Mouse (Mus musculus) hindbrain, embryonic 11.5 days (tissue): ENCODE measurements at regions not wholly inside any gene's neighbourhood (a gene's known extent, or its start where the extent isn't known, plus 50 kb on each side); places are given as distances from the start of the nearest gene placed in this dataset.

Source experiments
- ATAC-seq: fragments of 200-750 bp; cut with Nextera tagmentation; 2 replicates; pipeline ENCODE4 v1.8.0; 2017; ENCODE audit warnings: mild to moderate bottlenecking, moderate TSS enrichment, moderate library complexity; ENCODE audit not compliant: low FRiP score
- DNase-seq: peaks from one replicate; pipeline ENCODE4 v3.0.0-alpha.2; 2015; ENCODE audit warnings: low spot score
- H3K27ac ChIP-seq: fragments of 300-500 bp; sonication (generic); 2 replicates; pipeline ENCODE4 v1.5.1; 2014; ENCODE audit warnings: mild to moderate bottlenecking, low read depth, low read length
- H3K27me3 ChIP-seq: fragments of 300-500 bp; sonication (generic); 2 replicates; pipeline ENCODE4 v1.6.1; 2014; ENCODE audit warnings: mild to moderate bottlenecking, low read length, moderate library complexity, mixed read lengths; ENCODE audit not compliant: control insufficient read depth, insufficient read depth
- H3K36me3 ChIP-seq: fragments of 300-500 bp; sonication (generic); 2 replicates; pipeline ENCODE4 v1.6.1; 2014; ENCODE audit warnings: mild to moderate bottlenecking, low read length, moderate library complexity, mixed read lengths; ENCODE audit not compliant: control insufficient read depth, insufficient read depth
- H3K4me1 ChIP-seq: fragments of 300-500 bp; sonication (generic); replicated peaks from 2 replicates; pipeline ENCODE4 v1.6.1; 2014; ENCODE audit warnings: low read length, mixed read lengths; ENCODE audit not compliant: control insufficient read depth, insufficient read depth
- H3K4me2 ChIP-seq: fragments of 300-500 bp; sonication (generic); replicated peaks from 2 replicates; pipeline ENCODE4 v1.6.1; 2014; ENCODE audit warnings: mild to moderate bottlenecking, low read depth, low read length
- H3K4me3 ChIP-seq: fragments of 300-500 bp; sonication (generic); 2 replicates; pipeline ENCODE4 v1.5.1; 2014; ENCODE audit warnings: low read depth, low read length
- H3K9ac ChIP-seq: fragments of 300-500 bp; sonication (generic); 2 replicates; pipeline ENCODE4 v1.6.1; 2014; ENCODE audit warnings: low read depth, low read length
- H3K9me3 ChIP-seq: fragments of 300-500 bp; sonication (generic); 2 replicates; pipeline ENCODE4 v1.6.1; 2016; ENCODE audit warnings: low read length; ENCODE audit not compliant: control insufficient read depth
- WGBS: fragments of 180-500 bp; shearing (Covaris S2); extraction: QIAGEN DNeasy Blood & Tissue Kit; methylation state at CpG from one replicate; pipeline ENCODE4 v1.1.7; 2014; 5-methylcytosine and 5-hydroxymethylcytosine counted together

- no peak overlapping the region for H3K4me3 ChIP-seq
- H3K27me3 ChIP-seq = no peaks in the 10 kb centered on the region
- no peak for ATAC-seq
- no peak overlapping the region for H3K9ac ChIP-seq
- no peak for DNase-seq
- no peaks in the 10 kb centered on the region for H3K4me1 ChIP-seq
- WGBS = 78% methylated on average over 2 of the region's 2 CpGs
- H3K36me3 ChIP-seq = no peaks in the 10 kb centered on the region
- H3K27ac ChIP-seq = no peak overlapping the region
- no peak overlapping the region for H3K4me2 ChIP-seq
- no peaks in the 10 kb centered on the region for H3K9me3 ChIP-seq
These were observed 62.5 kb upstream of the Lrch2 start for GRCm38 (mm10) chrX:147616374-147616773.

GRCm38 (mm10) chrX:147608660-147609059 is 54.8 kb upstream of the Lrch2 start:
- 19% methylated on average over 3 of the region's 3 CpGs for WGBS
- peak; percentile 61 for ATAC-seq
- H3K27ac ChIP-seq = no peak overlapping the region
- H3K9ac ChIP-seq = no peak overlapping the region
- no peak overlapping the region for H3K4me2 ChIP-seq
- H3K4me1 ChIP-seq = no peaks in the 10 kb centered on the region
- H3K4me3 ChIP-seq = no peak overlapping the region
- no peaks in the 10 kb centered on the region for H3K9me3 ChIP-seq
- peak; percentile 72 for DNase-seq
- H3K27me3 ChIP-seq = no peaks in the 10 kb centered on the region
- H3K36me3 ChIP-seq = no peaks in the 10 kb centered on the region
